Mouse (Mus musculus): ENCODE measurements at regions not wholly inside any gene's neighbourhood (a gene's known extent, or its start where the extent isn't known, plus 50 kb on each side); places are given as distances from the start of the nearest gene placed in this dataset.

DNA sequence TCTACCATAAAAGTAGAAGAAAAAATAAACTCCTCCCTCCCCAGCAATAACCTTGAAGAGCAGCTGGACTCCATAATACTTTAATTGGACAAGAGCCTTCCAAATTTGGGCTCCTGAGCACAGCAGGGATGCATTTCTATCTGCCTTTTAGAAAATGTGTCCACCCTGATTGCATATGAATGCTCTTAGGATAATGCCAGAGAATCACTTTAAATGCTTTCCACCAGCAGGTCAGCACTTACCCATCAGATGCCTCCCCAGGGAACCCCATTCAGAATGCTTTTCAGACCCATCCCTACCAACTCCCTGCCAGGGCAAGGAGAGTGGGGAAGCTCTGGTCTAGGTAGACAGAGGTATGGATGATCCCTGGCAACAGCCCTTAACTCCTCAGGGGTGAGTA lies 102.9 kb upstream of the Rack1 start:
- H3K36me3 ChIP-seq (ENCODE audit: control insufficient read depth in 1 of 2, insufficient read depth in 2 of 2, low read length in 2 of 2) = no peaks in the 10 kb centered on the region
- DNase-seq (ENCODE audit: low read depth, low spot score) = no peak
- TF ChIP-seq BHLHE40 (IDR thresholded peaks at IDR 0.05; ENCODE audit: borderline replicate concordance, low read depth, low read length) (no peak), CHD2 (IDR thresholded peaks at IDR 0.05; ENCODE audit: low read length) (no peak), MAX (IDR thresholded peaks at IDR 0.05; ENCODE audit: low read length) (no peak), USF2 (IDR thresholded peaks at IDR 0.05; ENCODE audit: borderline replicate concordance in 1 of 2, insufficient read depth in 1 of 2, low read depth in 1 of 2, low read length in 2 of 2) (no peak), MAFK (IDR thresholded peaks at IDR 0.05; ENCODE audit: borderline replicate concordance, low read depth, low read length) (no peak), MAZ (IDR thresholded peaks at IDR 0.05; ENCODE audit: low read depth, low read length) (no peak), CTCF (IDR thresholded peaks at IDR 0.05 in 2 of 3, conservative IDR thresholded peaks at IDR 0.05 in 1 of 3; ENCODE audit: control insufficient read depth in 1 of 3, insufficient read depth in 1 of 3, low read depth in 2 of 3, low read length in 3 of 3, poor library complexity in 1 of 3, severe bottlenecking in 1 of 3) (no peak), RAD21 (IDR thresholded peaks at IDR 0.05; ENCODE audit: low read depth, low read length) (no peak), ZKSCAN1 (IDR thresholded peaks at IDR 0.05; ENCODE audit: low read depth, low read length) (no peak), TBP (IDR thresholded peaks at IDR 0.05; ENCODE audit: low read depth, low read length) (no peak), TCF12 (IDR thresholded peaks at IDR 0.05; ENCODE audit: low read depth, low read length) (no peak), POLR2A (IDR thresholded peaks at IDR 0.05; ENCODE audit: control insufficient read depth in 1 of 2, insufficient read depth in 1 of 2, low read depth in 1 of 2, low read length in 2 of 2, poor library complexity in 1 of 2) (no peak), MXI1 (IDR thresholded peaks at IDR 0.05; ENCODE audit: low read depth, low read length) (no peak), NRF1 (IDR thresholded peaks at IDR 0.05; ENCODE audit: insufficient read depth, low read depth, low read length, poor library complexity, severe bottlenecking) (no peak), POLR2AphosphoS2 (IDR thresholded peaks at IDR 0.05; ENCODE audit: low read length) (no peak), SIN3A (IDR thresholded peaks at IDR 0.05; ENCODE audit: low read length) (no peak), ZMIZ1 (IDR thresholded peaks at IDR 0.05; ENCODE audit: low read depth, low read length) (no peak), TAL1 (IDR thresholded peaks at IDR 0.05; ENCODE audit: low read length) (no peak), MYB (IDR thresholded peaks at IDR 0.05; ENCODE audit: low read depth, low read length) (no peak), CHD1 (IDR thresholded peaks at IDR 0.05; ENCODE audit: low read depth, low read length) (no peak)
- no peaks in the 10 kb centered on the region for H3K79me2 ChIP-seq (ENCODE audit: control insufficient read depth, insufficient read depth, low read length, poor library complexity)
- H3K4me1 ChIP-seq (ENCODE audit: control insufficient read depth in 1 of 2, insufficient read depth in 2 of 2, low read length in 2 of 2) = no peaks in the 10 kb centered on the region
- H3K27me3 ChIP-seq (ENCODE audit: control insufficient read depth in 1 of 2, insufficient read depth in 2 of 2, low read length in 2 of 2) = no peaks in the 10 kb centered on the region
- no peak overlapping the region for H3K9ac ChIP-seq (ENCODE audit: control insufficient read depth, low read depth, low read length, poor library complexity, severe bottlenecking)
- no peaks in the 10 kb centered on the region for H3K9me3 ChIP-seq (replicated peaks; ENCODE audit: insufficient read depth, low read length)
- H3K4me3 ChIP-seq (ENCODE audit: control insufficient read depth in 1 of 2, insufficient read depth in 1 of 2, low read depth in 2 of 2, low read length in 2 of 2) = no peak overlapping the region
- H3K27ac ChIP-seq (ENCODE audit: control insufficient read depth, low read depth, low read length) = no peak overlapping the region

GRCm38 (mm10) chr11:48707192-48707591 lies 92.9 kb upstream of the Rack1 start:
- TF ChIP-seq ETS1 (IDR thresholded peaks at IDR 0.05; ENCODE audit: low read depth, low read length) (no peak), RCOR1 (IDR thresholded peaks at IDR 0.05; ENCODE audit: low read depth, low read length) (no peak), ELF1 (IDR thresholded peaks at IDR 0.05; ENCODE audit: low read depth, low read length) (no peak), MAFK (IDR thresholded peaks at IDR 0.05; ENCODE audit: borderline replicate concordance, low read depth, low read length) (no peak), MYB (IDR thresholded peaks at IDR 0.05; ENCODE audit: low read depth, low read length) (no peak), MAZ (IDR thresholded peaks at IDR 0.05; ENCODE audit: low read depth, low read length) (no peak), CHD2 (IDR thresholded peaks at IDR 0.05; ENCODE audit: low read length) (no peak), KAT2A (conservative IDR thresholded peaks at IDR 0.05; ENCODE audit: low read depth, low read length) (no peak), TBP (IDR thresholded peaks at IDR 0.05; ENCODE audit: low read depth, low read length) (no peak), EP300 (IDR thresholded peaks at IDR 0.05; ENCODE audit: low read depth in 1 of 2, low read length in 2 of 2) (no peak), BHLHE40 (IDR thresholded peaks at IDR 0.05; ENCODE audit: borderline replicate concordance, low read depth, low read length) (no peak)
- no peak for DNase-seq (ENCODE audit: low read depth, low spot score)

More at GRCm38 (mm10) chr11:48707192-48707591, 92.9 kb upstream of the Rack1 start:
- Histone ChIP-seq H3K27ac (ENCODE audit: control insufficient read depth, low read depth, low read length) (no peak overlapping the region), H3K36me3 (ENCODE audit: control insufficient read depth in 1 of 2, insufficient read depth in 2 of 2, low read length in 2 of 2) (no peaks in the 10 kb centered on the region), H3K4me1 (ENCODE audit: control insufficient read depth in 1 of 2, insufficient read depth in 2 of 2, low read length in 2 of 2) (no peaks in the 10 kb centered on the region), H3K79me2 (ENCODE audit: control insufficient read depth, insufficient read depth, low read length, poor library complexity) (no peaks in the 10 kb centered on the region), H3K27me3 (ENCODE audit: control insufficient read depth in 1 of 2, insufficient read depth in 2 of 2, low read length in 2 of 2) (peaks cover 0 to 3% of the 10 kb centered on the region in 2 experiments; a peak in 1 of 4 replicates), H3K9me3 (replicated peaks; ENCODE audit: insufficient read depth, low read length) (no peaks in the 10 kb centered on the region), H3K9ac (ENCODE audit: control insufficient read depth, low read depth, low read length, poor library complexity, severe bottlenecking) (no peak overlapping the region), H3K4me3 (ENCODE audit: control insufficient read depth in 1 of 2, insufficient read depth in 1 of 2, low read depth in 2 of 2, low read length in 2 of 2) (no peak overlapping the region)
